Mouse (Mus musculus): ENCODE results near the gene Flcn.

Gene Flcn

DNA sequence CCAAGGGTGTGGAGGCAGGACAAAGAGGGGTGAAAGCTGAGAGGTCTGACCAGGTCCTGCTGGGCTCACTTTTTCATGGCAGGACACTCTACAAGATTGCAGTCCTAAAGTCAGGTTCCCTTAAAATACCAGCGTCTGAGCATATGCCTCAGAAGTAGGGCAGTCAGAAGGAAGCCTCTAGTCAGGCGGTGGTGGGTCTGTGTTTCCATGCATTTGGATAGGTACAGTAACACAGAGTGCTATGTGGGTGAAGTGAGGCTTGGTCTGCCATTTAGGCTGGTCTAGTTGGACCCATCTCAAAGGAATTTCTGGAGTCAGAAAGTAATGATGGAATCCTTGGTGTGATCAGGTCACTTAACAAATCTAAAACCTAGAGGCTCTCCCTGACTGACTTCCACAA lies 40.5 kb downstream of the Flcn start:
- DNase-seq (ENCODE audit: low spot score in 2 of 2), result no peak

- no peak for DNase-seq (ENCODE audit: low spot score in 2 of 2)
Measured at GRCm38 (mm10) chr11:59760796-59761195, 49.0 kb downstream of the Flcn start.

- DNase-seq (ENCODE audit: low spot score in 2 of 2), result no peak
Measured at GRCm38 (mm10) chr11:59759626-59760025, 50.2 kb downstream of the Flcn start.

DNA sequence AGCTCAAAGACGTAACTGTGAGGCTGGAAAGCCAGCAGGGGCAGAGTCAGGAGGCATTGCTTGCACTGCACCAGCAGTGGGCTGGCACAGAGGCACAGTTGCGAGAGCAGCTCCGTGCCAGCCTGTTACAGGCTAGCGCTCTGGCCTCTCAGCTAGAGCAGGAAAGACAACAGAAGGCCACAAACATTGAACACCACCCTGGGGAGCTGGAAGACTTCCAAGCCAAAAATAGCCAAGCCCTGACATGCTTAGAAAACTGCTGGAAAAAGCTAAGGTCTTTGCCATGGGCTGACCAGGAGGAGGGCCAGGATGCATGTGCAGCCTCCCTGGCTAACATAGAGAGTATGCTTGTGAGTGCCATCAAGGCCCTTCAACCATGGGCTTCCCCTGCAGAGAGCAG lies 50.6 kb downstream of the Flcn start:
- peak in 1 of 2 experiments; percentile 82 for DNase-seq (ENCODE audit: low spot score in 2 of 2)

DNA sequence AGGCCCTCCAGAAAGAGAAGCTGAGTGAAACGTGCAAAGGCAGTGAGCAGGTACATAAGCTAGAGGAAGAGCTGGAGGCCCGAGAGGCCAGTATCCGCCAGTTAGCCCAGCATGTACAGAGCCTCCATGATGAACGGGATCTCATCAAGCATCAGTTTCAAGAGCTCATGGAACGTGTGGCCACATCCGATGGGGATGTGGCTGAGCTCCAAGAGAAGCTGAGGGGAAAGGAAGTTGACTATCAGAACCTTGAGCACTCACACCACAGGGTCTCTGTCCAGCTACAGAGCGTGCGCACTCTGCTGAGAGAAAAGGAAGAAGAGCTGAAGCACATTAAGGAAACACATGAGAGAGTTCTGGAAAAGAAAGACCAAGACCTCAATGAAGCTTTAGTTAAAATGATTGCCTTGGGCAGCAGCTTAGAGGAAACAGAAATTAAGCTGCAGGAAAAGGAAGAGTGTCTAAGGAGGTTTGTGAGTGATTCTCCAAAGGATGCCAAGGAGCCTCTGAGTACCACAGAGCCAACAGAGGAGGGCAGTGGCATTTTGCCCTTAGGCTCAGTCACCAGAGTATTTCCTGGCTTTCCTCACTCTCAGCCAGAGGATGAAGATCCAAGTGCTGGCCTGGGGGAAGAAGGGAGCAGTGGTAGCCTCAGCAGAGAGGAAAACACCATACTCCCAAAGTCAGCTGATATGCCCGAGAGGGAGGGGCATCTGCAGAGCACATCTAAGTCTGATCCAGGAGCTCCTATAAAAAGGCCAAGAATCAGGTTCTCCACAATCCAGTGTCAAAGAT lies 51.4 kb downstream of the Flcn start:
- no peak for DNase-seq (ENCODE audit: low spot score in 2 of 2)

DNA sequence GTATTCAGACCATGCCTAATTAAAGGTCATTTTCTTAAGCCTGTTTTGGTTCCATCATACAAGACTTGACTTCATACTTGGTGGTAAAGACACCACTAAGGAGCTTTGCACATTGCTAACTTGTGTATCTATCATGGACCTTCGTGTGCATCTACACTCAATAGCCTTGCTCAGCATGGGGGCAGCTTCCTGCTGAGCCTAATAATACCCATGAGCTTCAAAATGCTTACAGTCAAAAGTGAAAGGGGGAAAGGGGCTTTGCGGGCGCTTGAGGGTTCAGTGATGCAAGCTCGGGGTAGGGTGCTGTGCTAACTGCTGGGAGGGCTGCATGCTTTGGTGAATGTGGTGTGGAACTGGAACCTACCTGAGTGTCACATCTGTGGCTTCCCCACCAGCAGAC lies 53.5 kb downstream of the Flcn start:
- no peak for DNase-seq (ENCODE audit: low spot score in 2 of 2)

- DNase-seq (ENCODE audit: low spot score in 2 of 2), result no peak
Measured at GRCm38 (mm10) chr11:59754504-59754903, 55.3 kb downstream of the Flcn start.

GRCm38 (mm10) chr11:59749050-59749449 lies 60.8 kb downstream of the Flcn start:
- DNase-seq (ENCODE audit: low spot score in 2 of 2), result no peak

DNA sequence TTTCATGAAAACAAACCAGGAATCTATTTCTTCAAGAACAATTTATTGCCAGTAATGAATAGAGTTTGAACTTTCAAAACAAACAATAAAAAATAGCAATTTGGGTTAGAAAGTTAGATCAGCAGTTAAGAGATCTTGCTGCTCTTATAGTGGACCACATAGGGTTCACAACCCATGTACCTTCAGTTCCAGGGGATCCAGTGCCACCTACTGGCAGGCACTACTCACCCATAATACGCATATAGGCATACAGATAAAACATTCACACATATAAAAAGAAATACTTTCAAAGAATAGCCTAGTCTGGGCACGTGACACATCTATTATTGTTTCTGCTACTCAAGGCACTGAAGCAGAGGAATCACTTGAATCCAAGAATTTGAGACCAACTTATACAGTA lies 63.2 kb downstream of the Flcn start:
- peak in 1 of 2 experiments; percentile 43 for DNase-seq (ENCODE audit: low spot score in 2 of 2)

- no peak for DNase-seq (ENCODE audit: low spot score in 2 of 2)
Measured at GRCm38 (mm10) chr11:59745851-59746250, 64.0 kb downstream of the Flcn start.

DNA sequence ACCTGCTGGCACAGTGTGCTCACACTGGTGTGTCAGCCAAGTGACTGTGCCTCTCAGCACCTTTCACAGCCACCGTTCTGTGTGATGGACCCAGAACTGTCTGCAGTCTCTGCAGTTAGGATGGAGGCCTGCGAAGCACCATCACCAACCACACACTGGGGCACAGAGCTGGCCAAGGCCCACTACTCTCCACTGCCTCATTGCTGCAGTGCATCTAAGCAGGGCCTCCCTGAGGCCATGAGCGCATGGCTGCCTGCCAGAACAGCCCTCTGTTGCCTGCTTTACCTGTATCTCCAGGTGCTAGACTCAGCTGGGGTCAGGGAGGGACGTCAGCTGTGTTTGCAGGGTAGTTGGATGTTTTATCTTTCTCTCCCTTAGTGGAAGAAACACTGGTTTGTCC lies 65.4 kb downstream of the Flcn start:
- no peak for DNase-seq (ENCODE audit: low spot score in 2 of 2)

DNA sequence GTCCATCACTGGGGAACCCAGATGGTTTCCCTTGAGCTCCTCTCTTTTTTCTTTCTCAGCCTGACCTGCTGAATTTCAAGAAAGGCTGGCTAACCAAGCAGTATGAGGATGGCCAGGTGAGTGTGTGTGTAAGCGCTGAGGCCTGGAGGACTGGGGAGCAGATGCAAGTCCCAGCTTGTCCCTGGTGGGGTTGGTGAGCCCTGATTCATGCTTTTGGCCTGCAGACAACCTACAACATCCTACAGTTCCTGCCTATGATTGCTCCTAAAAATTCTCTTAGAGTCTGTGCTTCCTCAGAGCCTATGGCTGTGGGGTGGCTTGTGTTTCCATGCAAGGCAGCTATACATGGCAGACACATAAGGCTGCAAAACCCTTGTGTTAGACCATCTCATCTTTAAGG lies 66.1 kb downstream of the Flcn start:
- no peak for DNase-seq (ENCODE audit: low spot score in 2 of 2)

DNA sequence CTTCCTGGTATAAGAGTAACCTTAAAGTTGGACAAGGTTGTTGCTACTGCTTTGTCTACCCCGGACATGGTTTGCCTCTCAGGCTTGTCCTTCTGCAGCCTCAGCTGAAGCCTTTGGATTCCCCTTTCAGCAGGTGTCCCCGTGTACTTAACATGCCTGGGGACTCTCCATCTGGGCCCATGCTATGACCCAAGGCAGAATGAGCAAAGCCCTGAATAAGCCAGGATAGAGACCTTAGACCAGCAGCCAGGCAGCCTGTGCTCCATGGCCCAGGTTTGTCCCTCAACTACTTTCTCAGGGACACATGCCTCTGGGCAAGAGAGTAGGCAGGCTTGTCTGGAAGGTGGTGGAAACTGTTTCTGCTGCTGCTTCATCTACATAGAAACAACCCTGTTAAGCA lies 66.5 kb downstream of the Flcn start:
- DNase-seq (ENCODE audit: low spot score in 2 of 2), result no peak

DNA sequence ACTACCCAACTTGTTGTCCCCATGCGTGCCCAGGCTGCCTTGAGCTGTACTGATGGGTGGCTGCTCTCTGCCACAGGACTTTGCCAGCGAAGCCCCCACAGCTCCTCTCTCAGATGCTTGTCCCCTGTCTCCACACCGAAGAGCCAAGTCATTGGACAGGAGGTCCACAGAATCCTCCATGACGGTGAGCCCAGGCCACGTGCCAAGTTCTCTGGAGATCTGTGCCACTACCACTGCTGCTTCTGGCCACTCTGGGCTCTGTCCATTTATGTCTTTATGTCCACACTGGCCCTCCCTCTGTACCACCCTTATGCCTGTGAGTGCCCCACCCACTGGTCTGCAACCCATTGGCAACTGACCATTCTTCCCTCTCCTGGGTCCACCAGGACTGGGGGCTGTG lies 67.9 kb downstream of the Flcn start:
- no peak for DNase-seq (ENCODE audit: low spot score in 2 of 2)

Data from cerebellum, postnatal 4 days (tissue).